Mouse (Mus musculus) liver, embryonic 14.5 days (tissue): ENCODE results near the gene Dppa3.
"Not testable (repeated sequence)": the region's sequence is repeated elsewhere in the genome, so short reads cannot be mapped to it uniquely, and the experiment has no call there.

ENCODE experiments used
- CTCF ChIP-seq: IDR thresholded peaks from 2 replicates; pipeline ENCODE4 v1.5.1; 2016; ENCODE audit warnings: antibody characterized with exemption, low read depth, control low read depth
- EP300 ChIP-seq: IDR thresholded peaks from 2 replicates; pipeline ENCODE4 v1.6.1; 2016; ENCODE audit warnings: antibody characterized with exemption, low read depth

GRCm38 (mm10) chr6:122637566-122637965 lies 11.4 kb downstream of the Dppa3 start:
- not testable (repeated sequence) for TF ChIP-seq CTCF, EP300
